Mouse (Mus musculus): ENCODE data around the gene Smim20. TPM values are rescaled to one million over a fixed set of nuclear protein-coding genes. Genes with fewer than 3 reads are reported as not detected.
A peak's percentile ranks its signal among the peaks of the same experiment; 100 is the strongest.

Smim20 gene
- 35.7 and 40.2 TPM in 2 replicates for total RNA-seq (2014; rRNA removed)
- polyA plus RNA-seq (2015; fragmentation: Nextera tagmentation; extraction: Ambion mirVana) = 76.0 and 83.3 TPM in 2 replicates

- peak; percentile 33; the same call in 1 of the 2 replicates for TF ChIP-seq CTCF (IDR thresholded peaks at IDR 0.05)
- H3K27me3 ChIP-seq (ENCODE audit: insufficient read depth, low read length) = no peaks in the 10 kb centered on the region
- H3K36me3 ChIP-seq (ENCODE audit: insufficient read depth, low read length) = no peaks in the 10 kb centered on the region
- WGBS = 12% methylated on average over 53 of the region's 53 CpGs
- H3K9ac ChIP-seq (replicated peaks; ENCODE audit: low read length, poor library complexity, severe bottlenecking) = peak within 1 kb of the TSS; percentile 60
- peak within 1 kb of the TSS; percentile 50 for H3K4me3 ChIP-seq (ENCODE audit: low read depth, low read length)
- peak within 1 kb of the TSS; percentile 61 for H3K4me2 ChIP-seq (ENCODE audit: low read depth, low read length, poor library complexity, severe bottlenecking)
- no peaks in the 10 kb centered on the region; the same call in 1 of the 2 replicates for H3K4me1 ChIP-seq (ENCODE audit: insufficient read depth, low read length)
- 0 out of 2 replicates have a peak within 1 kb of the TSS, but pooled peaks have one; percentile 19 for H3K27ac ChIP-seq (ENCODE audit: low read depth, low read length)
- ATAC-seq (ENCODE audit: low FRiP score) (peak; percentile 89), DNase-seq (ENCODE audit: low spot score) (peak; percentile 87)
- no peaks in the 10 kb centered on the region for H3K9me3 ChIP-seq (ENCODE audit: low read length)
These were observed at the start of gene Smim20 for GRCm38 (mm10) chr5:53266931-53267853. Gene Smim20 (plus strand): TSS chr5:53267083.

- no peak for TF ChIP-seq CTCF (IDR thresholded peaks at IDR 0.05)
- Histone ChIP-seq H3K36me3 (ENCODE audit: insufficient read depth, low read length) (no peaks in the 10 kb centered on the region), H3K4me2 (ENCODE audit: low read depth, low read length, poor library complexity, severe bottlenecking) (no peak overlapping the region), H3K4me3 (ENCODE audit: low read depth, low read length) (no peak overlapping the region), H3K27ac (ENCODE audit: low read depth, low read length) (no peak overlapping the region), H3K9me3 (ENCODE audit: low read length) (no peaks in the 10 kb centered on the region), H3K27me3 (ENCODE audit: insufficient read depth, low read length) (no peaks in the 10 kb centered on the region), H3K4me1 (ENCODE audit: insufficient read depth, low read length) (no peaks in the 10 kb centered on the region), H3K9ac (replicated peaks; ENCODE audit: low read length, poor library complexity, severe bottlenecking) (no peak overlapping the region)
- no peak for ATAC-seq (ENCODE audit: low FRiP score)
- 95% methylated on average over 13 of the region's 13 CpGs for WGBS
- no peak for DNase-seq (ENCODE audit: low spot score)
These were observed 41.4 kb upstream of the Smim20 start for GRCm38 (mm10) chr5:53225434-53225833.

DNA sequence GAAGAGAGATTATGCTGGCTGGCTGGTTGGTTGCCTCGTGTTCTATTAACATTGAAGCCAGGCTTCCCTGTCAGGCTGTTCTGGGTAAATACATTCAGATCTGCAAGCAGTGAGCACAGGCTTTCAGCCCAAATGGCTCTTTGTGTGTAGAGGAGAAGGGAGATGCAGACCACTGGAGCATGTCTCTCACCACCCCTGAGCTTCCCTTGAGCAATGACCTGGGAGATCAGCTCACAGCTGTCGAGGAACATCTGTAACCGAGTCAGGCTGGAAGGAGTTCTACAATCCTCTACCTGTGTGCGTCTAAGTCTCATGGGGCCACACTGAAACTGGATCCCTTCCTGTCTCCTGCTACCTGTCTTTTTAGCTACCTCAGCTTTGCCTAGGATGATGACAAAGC, 36.3 kb upstream of the Smim20 start:
- 46% methylated on average over 4 of the region's 4 CpGs for WGBS
- no peak overlapping the region for H3K9ac ChIP-seq (replicated peaks; ENCODE audit: low read length, poor library complexity, severe bottlenecking)
- no peak for TF ChIP-seq CTCF (IDR thresholded peaks at IDR 0.05)
- no peaks in the 10 kb centered on the region for H3K9me3 ChIP-seq (ENCODE audit: low read length)
- H3K27me3 ChIP-seq (ENCODE audit: insufficient read depth, low read length) = no peaks in the 10 kb centered on the region
- H3K4me1 ChIP-seq (ENCODE audit: insufficient read depth, low read length) = no peaks in the 10 kb centered on the region
- H3K4me3 ChIP-seq (ENCODE audit: low read depth, low read length) = no peak overlapping the region
- no peak overlapping the region for H3K27ac ChIP-seq (ENCODE audit: low read depth, low read length)
- ATAC-seq (ENCODE audit: low FRiP score) = no peak
- H3K36me3 ChIP-seq (ENCODE audit: insufficient read depth, low read length) = no peaks in the 10 kb centered on the region
- no peak overlapping the region for H3K4me2 ChIP-seq (ENCODE audit: low read depth, low read length, poor library complexity, severe bottlenecking)
- no peak for DNase-seq (ENCODE audit: low spot score)

- no peak for DNase-seq (ENCODE audit: low spot score)
- H3K27ac ChIP-seq (ENCODE audit: low read depth, low read length) = no peak overlapping the region
- H3K9ac ChIP-seq (replicated peaks; ENCODE audit: low read length, poor library complexity, severe bottlenecking) = no peak overlapping the region
- no peak for ATAC-seq (ENCODE audit: low FRiP score)
- no peak for TF ChIP-seq CTCF (IDR thresholded peaks at IDR 0.05)
- H3K4me1 ChIP-seq (ENCODE audit: insufficient read depth, low read length) = no peaks in the 10 kb centered on the region
- H3K4me3 ChIP-seq (ENCODE audit: low read depth, low read length) = no peak overlapping the region
- no peaks in the 10 kb centered on the region for H3K27me3 ChIP-seq (ENCODE audit: insufficient read depth, low read length)
- H3K4me2 ChIP-seq (ENCODE audit: low read depth, low read length, poor library complexity, severe bottlenecking) = no peak overlapping the region
- WGBS = 29% methylated on average over 4 of the region's 4 CpGs
- no peaks in the 10 kb centered on the region for H3K9me3 ChIP-seq (ENCODE audit: low read length)
- no peaks in the 10 kb centered on the region for H3K36me3 ChIP-seq (ENCODE audit: insufficient read depth, low read length)
These were observed 31.3 kb upstream of the Smim20 start for GRCm38 (mm10) chr5:53235551-53235950.

- ATAC-seq (ENCODE audit: low FRiP score) = no peak
- DNase-seq (ENCODE audit: low spot score) = no peak
- no peak for TF ChIP-seq CTCF (IDR thresholded peaks at IDR 0.05)
- Histone ChIP-seq H3K4me3 (ENCODE audit: low read depth, low read length) (no peak overlapping the region), H3K27ac (ENCODE audit: low read depth, low read length) (no peak overlapping the region), H3K36me3 (ENCODE audit: insufficient read depth, low read length) (no peaks in the 10 kb centered on the region), H3K4me2 (ENCODE audit: low read depth, low read length, poor library complexity, severe bottlenecking) (no peak overlapping the region), H3K27me3 (ENCODE audit: insufficient read depth, low read length) (no peaks in the 10 kb centered on the region), H3K9me3 (ENCODE audit: low read length) (no peaks in the 10 kb centered on the region), H3K9ac (replicated peaks; ENCODE audit: low read length, poor library complexity, severe bottlenecking) (no peak overlapping the region), H3K4me1 (ENCODE audit: insufficient read depth, low read length) (no peaks in the 10 kb centered on the region)
- 46% methylated on average over 5 of the region's 5 CpGs for WGBS
These were observed 30.7 kb upstream of the Smim20 start for GRCm38 (mm10) chr5:53236136-53236535.

GRCm38 (mm10) chr5:53236749-53237148, 30.1 kb upstream of the Smim20 start:
- Histone ChIP-seq H3K9me3 (ENCODE audit: low read length) (no peaks in the 10 kb centered on the region), H3K4me1 (ENCODE audit: insufficient read depth, low read length) (no peaks in the 10 kb centered on the region), H3K4me3 (ENCODE audit: low read depth, low read length) (no peak overlapping the region), H3K9ac (replicated peaks; ENCODE audit: low read length, poor library complexity, severe bottlenecking) (no peak overlapping the region), H3K27me3 (ENCODE audit: insufficient read depth, low read length) (no peaks in the 10 kb centered on the region), H3K27ac (ENCODE audit: low read depth, low read length) (no peak overlapping the region), H3K36me3 (ENCODE audit: insufficient read depth, low read length) (no peaks in the 10 kb centered on the region), H3K4me2 (ENCODE audit: low read depth, low read length, poor library complexity, severe bottlenecking) (no peak overlapping the region)
- DNase-seq (ENCODE audit: low spot score) (no peak), ATAC-seq (ENCODE audit: low FRiP score) (no peak)
- WGBS = 83% methylated on average over 7 of the region's 8 CpGs
- no peak for TF ChIP-seq CTCF (IDR thresholded peaks at IDR 0.05)

Measured in midbrain, postnatal 0 days (tissue).